Comparison of ENCODE assay signal across 9 mouse cellular contexts in the genomic region with DNA sequence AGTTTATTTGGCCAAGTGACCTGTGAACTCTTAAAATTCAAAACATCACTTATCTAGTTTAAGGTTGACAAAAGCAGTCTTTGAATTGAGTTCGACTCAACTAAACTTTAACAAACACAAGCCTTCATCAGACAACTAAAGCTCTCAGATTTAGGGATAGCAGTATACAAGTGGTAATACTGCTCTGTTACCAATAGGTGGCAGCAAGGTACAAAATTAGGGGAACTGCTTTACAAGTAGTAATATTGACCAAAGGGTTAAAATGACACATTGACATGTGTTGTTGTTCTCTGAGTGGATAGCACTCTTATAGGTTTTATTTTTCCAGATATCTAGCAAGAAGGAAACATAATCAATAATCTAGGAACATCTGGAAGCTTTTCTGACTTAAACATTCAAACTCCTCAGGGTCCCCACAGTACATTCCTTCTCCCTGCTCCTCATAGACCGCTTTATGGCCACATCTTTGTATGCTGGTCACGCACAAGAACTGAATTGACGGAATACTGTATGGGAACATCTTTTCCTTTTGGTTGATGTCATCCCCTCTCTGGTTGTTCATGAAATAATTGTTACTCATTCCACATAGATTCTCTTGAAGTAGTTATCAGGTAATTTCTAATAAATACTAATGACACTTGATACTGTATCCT. TPM values are rescaled to one million over a fixed set of nuclear protein-coding genes. Genes with fewer than 3 reads are reported as not detected.
DNase-seq lines count a peak whose midpoint lies in the region; ATAC-seq lines count a peak whose summit lies in the region.
"Had no signal": no experiment of that assay in that cellular context is flagged by ENCODE, and none has a peak within 500 bp of the region (broad histone marks: within the 10 kb centered on the region; RNA-seq: fewer than 3 reads in every experiment).

No protein-coding gene starts in this region.

- intact Hi-C loops in left cerebral cortex, postnatal 36 days (cut with DNase I): no loop called here

- ATAC-seq in hematopoietic stem cell, adult 5-6 weeks (replicated peaks in 1 of 2; ENCODE audit: insufficient read depth in 1 of 2, low FRiP score in 2 of 2, low TSS enrichment in 1 of 2, low read depth in 1 of 2, poor library complexity in 2 of 2, severe bottlenecking in 2 of 2): peak; percentile 62 to 75; a peak in 3 of 4 replicates

- peak; percentile 19 for DNase-seq in kidney, adult 9 months
- DNase-seq in kidney, postnatal 10 days: no peak
- peak; percentile 12 for DNase-seq in CD4-positive, CD25-positive, alpha-beta regulatory T cell, adult 2 months (ENCODE audit: low read depth, low spot score)
- DNase-seq in ZHBTc4 (ENCODE audit: low read depth, low spot score): peak; percentile 35
- DNase-seq in layer of hippocampus, adult 11-12 months (ENCODE audit: low spot score): no peak
- no peak for DNase-seq in urinary bladder, adult 18-20 months (ENCODE audit: low spot score in 2 of 2)
- no peak for DNase-seq in left cerebral cortex, postnatal 36 days (ENCODE audit: low spot score in 2 of 2)
- DNase-seq: liver, embryonic 13.5 days had no signal

RNA-seq across cellular contexts. Expression of a gene that starts 23.7 kb away (rescaled TPM):
- not detected in 2 replicates for total RNA-seq in hematopoietic stem cell, adult 5-6 weeks (2017)
- total RNA-seq in left cerebral cortex, postnatal 36 days (2021): not detected

Comparison
In these comparisons a context has a peak if more than half of its experiments do, and no peak if none do; other contexts are left out.
1. DNase-seq: peak in kidney, adult 9 months (single experiment), CD4-positive, CD25-positive, alpha-beta regulatory T cell, adult 2 months (single experiment) and ZHBTc4 (single experiment); none in kidney, postnatal 10 days (single experiment), layer of hippocampus, adult 11-12 months (single experiment), urinary bladder, adult 18-20 months (0 of 2) and left cerebral cortex, postnatal 36 days (0 of 2).